Mouse (Mus musculus) ES-E14 (cell line): ENCODE measurements around the gene Vps36. TPM values are rescaled to one million over a fixed set of nuclear protein-coding genes. Genes with fewer than 3 reads are reported as not detected.
A peak's percentile ranks its signal among the peaks of the same experiment; 100 is the strongest.

Experiments used
- DNase-seq: peaks from one replicate; pipeline ENCODE4 v3.0.0-alpha.2; 2013; ENCODE audit warnings: low read depth, low spot score
- H3K27ac ChIP-seq: 2 replicates; pipeline ENCODE4 v1.5.1; 2012; ENCODE audit warnings: low read depth, mild to moderate bottlenecking, low read length, moderate library complexity, mixed read lengths; ENCODE audit not compliant: poor library complexity, insufficient read depth, severe bottlenecking
- H3K36me3 ChIP-seq: 2 replicates; pipeline ENCODE4 v1.6.1; 2012; ENCODE audit warnings: mild to moderate bottlenecking, low read length, moderate library complexity, mixed read lengths; ENCODE audit not compliant: control insufficient read depth, poor library complexity, insufficient read depth, severe bottlenecking
- H3K4me1 ChIP-seq, 2 experiments: fragments of 150-350 bp in 1 of 2; sonication (generic) in 1 of 2; 2 replicates each; pipeline ENCODE4 v1.6.1; 2012; ENCODE audit warnings: low read length in 2 of 2, mild to moderate bottlenecking in 1 of 2, mixed read lengths in 1 of 2; ENCODE audit not compliant: control insufficient read depth in 2 of 2, insufficient read depth in 2 of 2, poor library complexity in 1 of 2
- H3K4me3 ChIP-seq, 2 experiments: fragments of 150-350 bp in 1 of 2; sonication (generic) in 1 of 2; 2 replicates each; pipeline ENCODE4 v1.5.1; 2012; ENCODE audit warnings: low read length in 2 of 2, low read depth in 1 of 2, mild to moderate bottlenecking in 1 of 2, mixed read lengths in 1 of 2; ENCODE audit not compliant: insufficient read depth in 1 of 2, poor library complexity in 1 of 2, severe bottlenecking in 1 of 2
- H3K9ac ChIP-seq: 2 replicates; pipeline ENCODE4 v1.6.1; 2012; ENCODE audit warnings: low read depth, mild to moderate bottlenecking, low read length, mixed read lengths; ENCODE audit not compliant: poor library complexity, insufficient read depth, severe bottlenecking
- H3K9me3 ChIP-seq: fragments of 150-350 bp; sonication (generic); 2 replicates; pipeline ENCODE4 v1.6.1; 2012; ENCODE audit warnings: low read depth, mild to moderate bottlenecking, low read length; ENCODE audit not compliant: control insufficient read depth, insufficient read depth
- CHD2 ChIP-seq: IDR thresholded peaks from 2 replicates; pipeline ENCODE4 v1.6.1; 2014; ENCODE audit warnings: mild to moderate bottlenecking, low read depth, low read length, inconsistent platforms
- HCFC1 ChIP-seq: IDR thresholded peaks from 2 replicates; pipeline ENCODE4 v1.6.1; 2012; ENCODE audit warnings: low read length, inconsistent platforms, borderline replicate concordance; ENCODE audit not compliant: insufficient read depth
- MAFK ChIP-seq: IDR thresholded peaks from 2 replicates; pipeline ENCODE4 v1.6.1; 2014; ENCODE audit warnings: mild to moderate bottlenecking, low read depth, low read length, inconsistent platforms; ENCODE audit not compliant: insufficient read depth
- ZC3H11A ChIP-seq: IDR thresholded peaks from 2 replicates; pipeline ENCODE4 v1.6.1; 2012; ENCODE audit warnings: low read depth, mild to moderate bottlenecking, inconsistent platforms, low read length, borderline replicate concordance
- ZNF384 ChIP-seq: IDR thresholded peaks from 2 replicates; pipeline ENCODE4 v1.6.1; 2012; ENCODE audit warnings: low read depth, low read length, inconsistent platforms
- in situ Hi-C, 2 experiments: fragments of 600-800 bp; cut with MboI; formaldehyde crosslinking; loops; one replicate each; pipeline ENCODE4 v1.15.1; 2025; ENCODE audit warnings: low sequenced_read_pairs in 2 of 2, inconsistent platforms in 1 of 2; ENCODE audit not compliant: unreplicated experiment in 2 of 2
- total RNA-seq: library from RNA; depleted of rRNA; stranded (reverse); fragments of 300-350 nt; gene quantifications from 2 replicates; pipeline ENCODE4 v1.2.3, GENCODE M21; 2012

The Vps36 gene
- total RNA-seq, 1 experiment = 25.9 TPM

GRCm38 (mm10) chr8:22148367-22148740 lies 44.3 kb upstream of the Vps36 start:
- peak overlapping the region; percentile 6 to 26; a peak in 2 of 4 replicates for H3K4me3 ChIP-seq
- H3K36me3 ChIP-seq = no peaks in the 10 kb centered on the region
- no peak overlapping the region for H3K27ac ChIP-seq
- no peaks in the 10 kb centered on the region for H3K9me3 ChIP-seq
- TF ChIP-seq ZNF384 = no peak
- TF ChIP-seq HCFC1 = no peak
- TF ChIP-seq ZC3H11A = no peak
- no peak for TF ChIP-seq MAFK
- no peak for TF ChIP-seq CHD2
- DNase-seq = no peak
- in situ Hi-C loops = no loop called here
- H3K9ac ChIP-seq = no peak overlapping the region
- peaks cover 4 to 10% of the 10 kb centered on the region in 2 experiments; a peak in 2 of 4 replicates for H3K4me1 ChIP-seq

GRCm38 (mm10) chr8:22149643-22150344 lies 42.8 kb upstream of the Vps36 start:
- Histone ChIP-seq H3K36me3 (no peaks in the 10 kb centered on the region), H3K4me3 (no peak overlapping the region), H3K27ac (no peak overlapping the region), H3K9ac (no peak overlapping the region), H3K9me3 (no peaks in the 10 kb centered on the region), H3K4me1 (peaks cover 4 to 12% of the 10 kb centered on the region in 2 experiments; a peak in 2 of 4 replicates)
- in situ Hi-C loops = no loop called here
- no peak for TF ChIP-seq MAFK
- no peak for TF ChIP-seq CHD2
- no peak for TF ChIP-seq ZNF384
- TF ChIP-seq HCFC1 = no peak
- no peak for TF ChIP-seq ZC3H11A
- DNase-seq = no peak

GRCm38 (mm10) chr8:22150345-22150663 lies 42.3 kb upstream of the Vps36 start:
- in situ Hi-C loops = no loop called here
- DNase-seq = no peak
- Histone ChIP-seq H3K27ac (no peak overlapping the region), H3K36me3 (no peaks in the 10 kb centered on the region), H3K9me3 (no peaks in the 10 kb centered on the region), H3K9ac (no peak overlapping the region), H3K4me3 (no peak overlapping the region), H3K4me1 (peaks cover 6 to 12% of the 10 kb centered on the region in 2 experiments; a peak in 2 of 4 replicates)
- TF ChIP-seq CHD2 = no peak
- TF ChIP-seq MAFK = no peak
- no peak for TF ChIP-seq HCFC1
- no peak for TF ChIP-seq ZC3H11A
- TF ChIP-seq ZNF384 = no peak

- in situ Hi-C loops = no loop called here
- Histone ChIP-seq H3K4me1 (peaks cover 0 to 4% of the 10 kb centered on the region in 2 experiments; a peak in 1 of 4 replicates), H3K27ac (no peak overlapping the region), H3K4me3 (no peak overlapping the region), H3K36me3 (no peaks in the 10 kb centered on the region), H3K9me3 (no peaks in the 10 kb centered on the region), H3K9ac (no peak overlapping the region)
- DNase-seq = no peak
- no peak for TF ChIP-seq CHD2
- TF ChIP-seq ZC3H11A = no peak
- TF ChIP-seq MAFK = no peak
- TF ChIP-seq HCFC1 = no peak
- no peak for TF ChIP-seq ZNF384
Measured at GRCm38 (mm10) chr8:22162206-22162605, 30.4 kb upstream of the Vps36 start.

- Histone ChIP-seq H3K4me1 (peaks cover 0 to 4% of the 10 kb centered on the region in 2 experiments; a peak in 1 of 4 replicates), H3K9ac (no peak overlapping the region), H3K4me3 (no peak overlapping the region), H3K27ac (no peak overlapping the region), H3K9me3 (no peaks in the 10 kb centered on the region), H3K36me3 (peaks cover 3% of the 10 kb centered on the region)
- in situ Hi-C loops = no loop called here
- no peak for DNase-seq
- TF ChIP-seq MAFK (no peak), ZC3H11A (no peak), HCFC1 (no peak)
Measured at GRCm38 (mm10) chr8:22164431-22164830, 28.2 kb upstream of the Vps36 start.
